Mouse (Mus musculus) left cerebral cortex, adult 8-10 months (tissue): ENCODE results near the gene Sf3b2. TPM values are rescaled to one million over a fixed set of nuclear protein-coding genes. Genes with fewer than 3 reads are reported as not detected.

Source experiments
- DNase-seq, 2 experiments: peaks; one replicate each; pipeline ENCODE4 v3.0.0; 2022; ENCODE audit warnings: low spot score in 2 of 2
- total RNA-seq, 4 experiments: library from RNA; stranded (reverse); gene quantifications; 2 replicates each; pipeline ENCODE4 v1.2.4; 2022

Gene Sf3b2
- total RNA-seq = 100 to 1,000 TPM; 201 to 220 (median 207) TPM

GRCm38 (mm10) chr19:5294972-5295735 lies at the start of gene Sf3b2:
TSS of gene Sf3b2 (minus strand) at chr19:5295455.
- DNase-seq = peak; percentile 95 to 98

- no peak for DNase-seq
Observed at GRCm38 (mm10) chr19:5341360-5341759, 46.1 kb upstream of the Sf3b2 start.

GRCm38 (mm10) chr19:5337975-5338374 lies 42.7 kb upstream of the Sf3b2 start:
- peak; percentile 29 to 53 for DNase-seq

GRCm38 (mm10) chr19:5335441-5335840 lies 40.2 kb upstream of the Sf3b2 start, which contains the start of gene Catsper1:
TSS of gene Catsper1 (plus strand) at chr19:5335741.
- no peak for DNase-seq

GRCm38 (mm10) chr19:5334741-5335140 lies 39.5 kb upstream of the Sf3b2 start:
- DNase-seq = no peak

GRCm38 (mm10) chr19:5327970-5328369 lies 32.7 kb upstream of the Sf3b2 start:
- DNase-seq = no peak

GRCm38 (mm10) chr19:5323801-5324200 lies 28.5 kb upstream of the Sf3b2 start:
- DNase-seq = no peak

GRCm38 (mm10) chr19:5313189-5313588 lies 17.9 kb upstream of the Sf3b2 start:
- no peak for DNase-seq

- no peak for DNase-seq
Observed at GRCm38 (mm10) chr19:5309025-5309424, 13.8 kb upstream of the Sf3b2 start.

- no peak for DNase-seq
Observed at GRCm38 (mm10) chr19:5306968-5307734, 11.9 kb upstream of the Sf3b2 start.

GRCm38 (mm10) chr19:5306279-5306678 lies 11.0 kb upstream of the Sf3b2 start:
- no peak for DNase-seq

GRCm38 (mm10) chr19:5302455-5302854 lies 7.2 kb upstream of the Sf3b2 start:
- no peak for DNase-seq

- DNase-seq = no peak
Observed at GRCm38 (mm10) chr19:5300588-5300987, 5.3 kb upstream of the Sf3b2 start.

GRCm38 (mm10) chr19:5297903-5298800 lies 2.9 kb upstream of the Sf3b2 start, which contains the start of gene Gal3st3:
TSS of gene Gal3st3 (plus strand) at chr19:5298331.
- DNase-seq = peak in 1 of 2 experiments; percentile 51

- peak in 1 of 2 experiments; percentile 78 for DNase-seq
Observed at GRCm38 (mm10) chr19:5296630-5297029, 1.4 kb upstream of the Sf3b2 start.

- DNase-seq = no peak
Observed at GRCm38 (mm10) chr19:5295736-5296075, 451 bp upstream of the Sf3b2 start.

GRCm38 (mm10) chr19:5278381-5278780 lies 16.9 kb downstream of the Sf3b2 start:
- no peak for DNase-seq

- DNase-seq = no peak
Observed at GRCm38 (mm10) chr19:5277140-5277539, 18.1 kb downstream of the Sf3b2 start.

GRCm38 (mm10) chr19:5276531-5276930 lies 18.7 kb downstream of the Sf3b2 start:
- no peak for DNase-seq

- DNase-seq = no peak
Observed at GRCm38 (mm10) chr19:5275736-5276135, 19.5 kb downstream of the Sf3b2 start.

- no peak for DNase-seq
Observed at GRCm38 (mm10) chr19:5274641-5275040, 20.6 kb downstream of the Sf3b2 start.
